Mouse (Mus musculus): ENCODE measurements around the gene Zdhhc16.
A peak's percentile ranks its signal among the peaks of the same experiment; 100 is the strongest.
"Not testable (repeated sequence)": the region's sequence is repeated elsewhere in the genome, so short reads cannot be mapped to it uniquely, and the experiment has no call there.

The Zdhhc16 gene

DNA sequence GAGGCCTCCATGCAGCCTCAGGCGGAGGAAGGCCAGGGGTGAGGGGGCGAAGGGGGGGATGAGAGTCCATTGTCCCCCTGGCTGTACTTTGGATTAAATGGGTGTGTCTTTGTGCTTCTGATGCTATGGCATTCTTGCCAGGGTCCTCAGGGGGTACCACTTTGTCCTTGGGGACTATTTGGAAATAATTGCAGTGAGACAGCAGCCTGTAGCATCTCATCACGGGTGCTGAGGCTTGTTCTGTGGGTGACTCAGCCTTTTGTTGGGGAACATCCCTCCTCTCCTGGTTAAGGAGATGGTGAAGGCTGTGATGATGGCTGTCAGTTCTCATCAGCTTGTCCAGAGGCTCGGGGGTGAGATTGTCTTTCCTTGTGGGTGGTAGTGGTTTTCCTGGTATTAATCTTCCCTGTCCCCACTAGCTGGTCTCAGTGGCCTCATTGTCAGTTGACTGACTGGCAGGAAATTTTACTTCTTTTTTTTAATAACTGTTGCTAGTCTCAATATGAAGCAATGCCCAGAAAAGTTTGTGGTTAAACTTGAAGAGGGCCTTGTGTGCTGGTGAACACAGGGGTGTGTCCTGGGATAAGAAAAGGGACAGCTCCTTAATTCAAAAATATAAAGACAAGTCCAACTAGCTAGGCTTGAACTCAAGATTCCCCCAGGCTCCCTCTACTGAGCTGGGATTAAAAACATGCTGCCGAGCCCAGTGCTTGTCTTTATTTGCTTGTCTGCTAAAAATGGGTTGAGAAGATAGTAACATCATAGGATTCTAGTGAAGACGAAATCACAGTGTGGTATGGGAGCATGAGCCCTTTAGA is 19.3 kb upstream of the Zdhhc16 start:
- DNase-seq (ENCODE audit: low spot score in 2 of 2), result no peak

DNA sequence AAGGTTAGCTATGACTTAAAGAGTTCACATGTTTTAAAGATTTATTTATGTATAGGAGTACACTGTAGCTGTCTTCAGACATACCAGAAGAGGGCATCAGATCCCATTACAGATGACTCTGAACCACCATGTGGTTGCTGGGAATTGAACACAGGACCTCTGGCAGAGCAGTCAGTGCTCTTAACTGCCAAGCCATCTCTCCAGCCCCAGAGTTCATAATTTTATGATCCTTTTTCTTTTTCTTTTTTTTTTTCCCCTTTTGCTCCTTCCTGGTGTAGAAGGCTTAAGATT is 18.7 kb upstream of the Zdhhc16 start:
- DNase-seq (ENCODE audit: low spot score in 2 of 2), result not testable (repeated sequence)

DNA sequence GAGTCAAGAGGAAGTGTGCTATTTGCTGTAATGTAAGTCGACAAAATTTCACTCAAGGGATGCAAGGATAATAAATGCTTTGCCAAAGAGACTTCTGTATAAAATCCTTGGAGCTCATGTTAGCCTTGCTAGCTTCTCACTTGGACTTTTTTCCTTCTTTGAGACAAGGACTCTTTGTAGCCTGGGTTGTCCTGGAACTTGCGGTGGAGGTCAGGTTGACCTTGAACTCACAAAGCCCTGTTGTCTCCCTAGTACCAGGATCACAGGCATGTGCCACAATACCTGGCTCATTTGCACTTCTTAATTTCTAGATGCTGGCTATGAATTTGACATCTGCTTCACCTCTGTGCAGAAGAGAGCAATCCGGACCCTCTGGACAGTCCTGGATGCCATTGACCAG is 18.0 kb upstream of the Zdhhc16 start:
- no peak for DNase-seq (ENCODE audit: low spot score in 2 of 2)

DNA sequence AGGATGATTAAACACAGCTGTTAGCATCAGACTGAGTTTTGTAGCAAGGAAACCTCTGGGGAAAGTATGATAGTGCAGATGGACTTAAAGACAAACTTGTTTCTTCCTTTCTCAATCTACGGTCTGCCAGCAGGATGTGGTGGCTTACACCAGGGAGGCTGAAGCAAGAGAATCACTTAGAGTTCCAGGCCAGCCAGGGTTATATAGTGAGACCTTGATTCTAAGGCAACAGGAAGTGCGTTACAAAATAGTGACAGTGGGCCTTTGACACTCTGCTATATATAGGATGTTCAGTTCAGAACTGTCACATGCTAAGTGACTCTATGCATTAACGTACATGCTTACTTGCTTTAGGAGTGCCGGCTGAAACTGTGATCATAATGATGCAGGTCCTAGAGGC is 16.4 kb upstream of the Zdhhc16 start:
- no peak for DNase-seq (ENCODE audit: low spot score in 2 of 2)

DNA sequence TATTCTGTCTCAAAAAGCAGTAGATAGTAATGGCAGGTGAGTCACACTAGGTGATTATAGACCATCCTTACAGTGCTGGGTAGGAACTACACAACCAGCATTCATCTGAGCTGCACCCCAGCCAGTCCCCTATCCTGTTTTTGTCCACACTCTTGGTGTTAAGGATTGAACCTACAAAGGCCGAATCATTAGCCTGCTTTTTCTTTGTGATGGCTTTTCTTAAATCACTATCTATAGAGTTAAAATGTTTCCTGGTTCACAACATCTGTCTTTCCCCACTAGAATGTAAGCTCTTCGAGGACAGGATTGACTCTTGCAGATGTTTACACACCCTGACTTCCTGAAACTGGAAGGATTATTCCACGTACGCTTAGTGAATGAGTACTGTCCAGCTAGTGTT is 13.8 kb upstream of the Zdhhc16 start:
- DNase-seq (ENCODE audit: low spot score in 2 of 2), result no peak

DNA sequence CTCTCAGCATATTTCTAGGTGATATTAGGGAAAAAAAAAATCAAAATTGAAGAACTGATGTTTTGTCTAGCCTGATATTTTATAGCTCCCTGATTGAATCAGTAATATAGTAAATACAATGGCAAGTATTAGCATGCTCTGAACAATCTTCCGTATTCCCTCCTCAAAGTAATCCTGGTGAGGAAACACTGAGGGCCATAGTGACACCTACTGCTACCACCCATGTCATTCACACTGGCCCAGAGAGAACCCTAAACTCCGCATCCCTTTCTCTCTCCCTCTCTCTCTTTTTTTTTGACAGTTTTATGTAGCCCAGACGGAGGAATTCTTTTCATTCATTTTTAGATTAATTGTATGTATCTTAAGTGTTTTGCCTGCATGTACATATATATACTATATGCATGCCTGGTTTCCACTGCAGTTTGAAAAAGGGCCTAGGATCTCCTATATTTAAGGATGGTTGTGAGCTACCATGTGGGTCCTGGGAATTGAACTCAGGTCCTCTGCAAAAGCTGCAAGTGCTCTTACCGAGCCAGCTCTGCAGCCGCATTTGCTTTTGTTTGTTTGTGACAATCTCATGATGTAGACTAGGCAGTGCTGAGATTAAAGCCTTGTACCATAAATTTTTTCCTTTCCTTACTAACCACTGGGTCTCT is 12.7 kb upstream of the Zdhhc16 start:
- no peak for DNase-seq (ENCODE audit: low spot score in 2 of 2)

DNA sequence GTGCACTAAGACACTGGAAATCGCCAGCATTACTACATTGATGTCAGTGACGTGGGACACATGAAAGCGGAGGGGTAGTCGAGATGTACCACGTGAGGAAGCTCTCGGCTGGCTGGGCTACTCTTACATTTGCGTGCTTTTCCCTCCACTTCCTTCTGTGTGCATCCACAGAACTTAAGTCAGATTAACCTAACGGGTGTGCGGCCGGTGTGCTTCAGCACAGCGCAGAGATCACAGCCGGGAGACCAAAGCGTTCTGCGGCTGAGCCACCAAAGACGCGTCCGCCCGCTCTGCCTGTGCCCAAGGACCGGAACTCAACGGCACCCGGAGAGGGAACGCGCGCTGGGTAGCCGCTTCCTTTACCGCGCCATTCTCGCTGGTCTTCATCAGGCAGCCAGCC is 594 bp upstream of the Zdhhc16 start:
- no peak for DNase-seq (ENCODE audit: low spot score in 2 of 2)

DNA sequence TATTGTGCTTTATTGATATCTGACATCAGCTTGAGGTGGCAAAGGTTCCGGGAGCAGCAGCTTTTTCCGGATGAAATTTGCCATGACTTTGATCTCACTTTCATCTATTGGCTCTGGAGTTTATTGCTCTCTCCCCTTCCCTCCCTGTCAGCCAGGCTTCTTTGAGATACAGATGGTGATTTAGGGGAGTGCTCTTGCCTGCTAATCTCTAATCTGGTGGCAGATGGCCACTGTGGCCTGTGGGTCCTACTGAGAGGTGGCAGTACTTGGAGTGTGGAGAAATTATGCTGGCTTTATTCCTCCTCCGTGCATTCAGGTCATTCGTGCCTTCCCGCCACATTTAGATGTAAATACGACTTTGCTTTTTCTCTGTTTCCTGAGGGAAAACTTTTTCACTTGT is 844 bp downstream of the Zdhhc16 start:
- DNase-seq (ENCODE audit: low spot score in 2 of 2), result no peak

DNA sequence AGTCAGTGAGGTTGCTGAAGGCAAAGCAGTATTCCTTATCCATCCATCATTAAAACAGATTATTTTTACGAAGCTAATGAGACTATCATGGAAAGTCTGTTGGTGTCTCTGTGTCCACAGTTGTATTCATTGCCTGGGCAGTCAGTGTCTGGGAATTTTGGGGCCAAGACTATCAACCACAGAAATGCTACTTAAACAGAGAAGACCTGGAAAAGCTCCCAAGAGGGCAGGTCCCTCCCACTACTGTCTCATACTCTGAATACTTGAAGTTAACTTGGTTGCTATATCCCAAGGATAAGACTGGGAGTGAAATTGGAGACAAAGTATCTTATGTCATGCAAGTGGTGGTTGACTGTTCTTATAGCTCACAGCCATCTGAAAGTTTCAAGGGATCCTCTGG is 2.6 kb downstream of the Zdhhc16 start:
- DNase-seq (ENCODE audit: low spot score in 2 of 2), result no peak

DNA sequence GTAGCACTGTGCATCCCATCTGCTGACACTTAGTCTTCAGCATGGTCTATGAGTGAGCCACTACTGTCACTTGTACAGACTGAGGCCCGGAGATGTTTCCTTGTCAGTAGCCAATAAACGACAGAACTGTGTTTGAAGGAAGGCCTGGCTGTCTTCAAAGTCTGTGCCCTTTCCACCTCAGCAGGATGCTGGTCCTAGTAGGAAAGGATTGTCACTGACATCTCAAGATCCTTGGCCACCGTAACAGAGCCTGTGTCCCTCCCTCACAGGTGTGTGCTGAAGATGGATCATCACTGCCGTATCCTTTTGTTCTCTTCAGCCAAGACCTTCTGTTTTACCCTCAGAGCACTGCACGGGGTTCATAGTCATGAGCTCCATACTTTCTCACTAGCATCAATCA is 5.3 kb downstream of the Zdhhc16 start:
- DNase-seq (ENCODE audit: low spot score in 2 of 2), result no peak

DNA sequence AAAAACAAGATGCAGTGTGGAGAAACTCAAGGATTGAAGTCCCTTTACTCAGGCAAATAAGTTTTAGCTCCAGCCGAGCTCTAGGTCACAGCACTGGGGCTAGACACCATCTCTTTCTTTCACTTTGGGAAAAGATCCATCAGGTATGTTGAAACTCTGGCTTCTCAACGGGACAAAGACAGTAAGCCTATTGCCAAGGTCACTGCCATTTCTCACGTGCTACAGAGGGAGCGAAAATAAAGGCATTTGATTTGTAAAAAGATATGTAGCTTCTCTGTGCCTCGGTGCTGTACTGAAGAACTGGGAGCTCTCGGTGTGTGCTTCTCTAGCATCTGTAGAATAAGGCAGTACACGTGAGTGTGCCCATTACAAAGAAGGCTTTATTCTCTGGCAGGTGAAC is 10.6 kb downstream of the Zdhhc16 start:
- DNase-seq (ENCODE audit: low spot score in 2 of 2), result no peak

DNA sequence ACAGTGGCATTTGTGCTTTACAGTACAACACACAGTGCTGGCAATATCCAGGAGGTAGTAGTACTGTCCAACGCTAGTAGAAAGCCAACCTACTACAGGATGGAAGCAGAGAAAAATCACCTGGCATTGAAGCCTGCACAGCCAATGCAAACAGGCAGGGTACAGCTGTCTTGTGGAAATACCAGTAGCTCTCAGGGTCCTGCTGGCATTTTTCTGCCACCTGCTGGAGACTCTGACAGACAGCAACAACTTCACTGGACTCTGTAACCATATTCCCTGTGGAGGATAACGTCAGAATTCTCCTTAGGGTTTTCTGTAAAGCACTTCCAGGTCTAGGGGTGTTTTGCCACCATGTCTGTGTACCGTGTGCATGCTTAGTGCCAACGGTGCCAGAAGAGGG is 19.0 kb downstream of the Zdhhc16 start:
- DNase-seq (ENCODE audit: low spot score in 2 of 2), result no peak

DNA sequence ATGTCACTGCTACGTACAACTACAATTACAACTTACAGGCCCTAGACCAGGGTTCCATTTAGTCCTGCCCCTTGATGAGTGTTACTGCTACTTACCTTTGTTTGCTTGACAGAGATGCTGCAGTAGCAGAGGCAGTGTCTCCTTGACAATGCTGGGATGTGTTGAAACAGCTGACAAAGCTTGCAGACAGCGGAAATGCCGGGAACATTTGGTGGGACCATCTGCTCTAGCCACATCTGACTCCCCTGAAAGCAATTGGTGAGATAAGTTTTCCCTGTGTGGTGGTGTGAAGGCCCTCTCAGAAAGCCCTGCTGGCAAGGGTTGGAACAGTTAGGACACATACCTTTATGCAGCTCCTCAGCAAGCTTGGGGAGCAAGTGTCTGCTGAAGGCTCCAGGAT is 20.3 kb downstream of the Zdhhc16 start:
- DNase-seq (ENCODE audit: low spot score in 2 of 2), result no peak

DNA sequence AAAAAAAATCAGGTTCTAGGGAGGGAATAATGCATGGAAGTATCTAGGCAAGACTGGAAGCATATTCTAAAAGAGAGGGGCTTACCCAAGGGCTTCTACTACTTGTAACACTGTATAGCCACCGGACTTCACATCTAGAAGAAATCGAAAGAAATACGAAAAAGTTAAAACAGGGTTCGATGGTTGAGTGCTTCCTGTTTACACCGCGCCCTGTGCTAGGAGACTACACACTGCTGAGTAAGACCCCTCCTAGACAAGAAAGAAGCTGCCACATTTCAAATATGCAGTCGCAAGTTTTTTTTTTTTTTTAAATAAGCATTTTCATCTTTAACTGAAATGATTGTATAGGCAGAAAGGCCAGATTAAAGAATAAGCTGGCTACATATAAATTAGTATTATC is 36.3 kb downstream of the Zdhhc16 start:
- DNase-seq (ENCODE audit: low spot score in 2 of 2), result no peak

DNA sequence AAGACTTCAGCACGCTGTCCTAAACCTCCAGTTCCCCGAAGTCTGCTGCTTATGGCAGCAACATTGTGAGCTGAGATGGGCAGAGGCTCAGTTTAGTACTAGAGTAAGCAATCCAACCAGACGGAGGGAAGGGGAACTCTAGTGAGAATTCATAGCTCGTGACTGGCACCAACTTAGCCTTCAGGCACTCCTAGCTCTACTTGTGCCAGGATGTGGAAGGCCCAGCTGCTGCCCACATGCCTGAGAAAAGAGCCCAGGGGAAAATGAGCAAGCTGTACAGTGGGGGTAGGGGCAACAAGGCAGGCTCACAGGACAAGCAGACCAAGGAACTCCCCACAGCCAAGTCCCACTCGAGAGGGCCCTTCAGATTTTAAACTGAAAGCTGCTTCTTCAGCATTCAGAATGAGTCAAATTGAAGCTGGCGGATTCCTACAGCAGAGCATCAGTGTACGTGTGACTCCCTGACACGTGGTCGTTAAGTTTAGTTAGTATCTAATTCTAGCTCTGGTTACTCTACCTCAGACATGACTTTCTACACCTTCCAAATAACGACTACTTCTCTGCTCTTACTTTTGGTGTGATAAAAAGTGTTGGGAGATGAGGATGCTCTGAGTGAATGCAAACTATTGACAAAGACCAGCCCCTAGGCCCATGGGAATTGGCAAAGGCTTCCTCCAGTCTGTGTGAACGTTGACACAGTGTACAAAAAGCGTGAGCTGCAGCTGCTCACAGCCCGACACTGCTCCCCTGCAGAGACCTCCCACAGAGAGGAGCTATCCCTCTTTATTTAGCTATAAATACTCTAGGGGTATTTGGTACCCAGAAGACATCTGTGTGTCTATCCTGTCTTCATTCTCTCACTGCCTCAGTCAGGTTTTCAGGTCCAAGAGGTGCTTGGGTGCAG is 40.9 kb downstream of the Zdhhc16 start:
- DNase-seq (ENCODE audit: low spot score in 2 of 2), result no peak

DNA sequence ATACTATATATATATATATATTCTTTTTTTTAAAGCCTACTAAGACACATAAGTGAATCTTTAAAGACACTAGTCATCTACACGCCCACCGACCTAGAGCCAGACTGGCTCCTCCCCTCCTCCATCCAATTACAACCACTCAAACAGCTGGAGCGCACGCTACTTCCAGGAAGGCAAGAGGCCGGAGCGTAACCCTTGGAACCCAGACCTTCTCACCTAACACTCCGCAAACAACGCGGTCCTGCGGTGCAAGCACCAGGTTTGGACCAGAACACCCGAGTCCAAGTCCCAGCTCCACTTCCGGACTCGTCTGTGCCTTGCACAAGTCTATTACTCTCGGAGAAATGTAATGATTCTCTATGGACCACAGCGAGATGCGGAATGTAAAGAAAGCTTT is 47.1 kb downstream of the Zdhhc16 start:
- no peak for DNase-seq (ENCODE audit: low spot score in 2 of 2)

DNA sequence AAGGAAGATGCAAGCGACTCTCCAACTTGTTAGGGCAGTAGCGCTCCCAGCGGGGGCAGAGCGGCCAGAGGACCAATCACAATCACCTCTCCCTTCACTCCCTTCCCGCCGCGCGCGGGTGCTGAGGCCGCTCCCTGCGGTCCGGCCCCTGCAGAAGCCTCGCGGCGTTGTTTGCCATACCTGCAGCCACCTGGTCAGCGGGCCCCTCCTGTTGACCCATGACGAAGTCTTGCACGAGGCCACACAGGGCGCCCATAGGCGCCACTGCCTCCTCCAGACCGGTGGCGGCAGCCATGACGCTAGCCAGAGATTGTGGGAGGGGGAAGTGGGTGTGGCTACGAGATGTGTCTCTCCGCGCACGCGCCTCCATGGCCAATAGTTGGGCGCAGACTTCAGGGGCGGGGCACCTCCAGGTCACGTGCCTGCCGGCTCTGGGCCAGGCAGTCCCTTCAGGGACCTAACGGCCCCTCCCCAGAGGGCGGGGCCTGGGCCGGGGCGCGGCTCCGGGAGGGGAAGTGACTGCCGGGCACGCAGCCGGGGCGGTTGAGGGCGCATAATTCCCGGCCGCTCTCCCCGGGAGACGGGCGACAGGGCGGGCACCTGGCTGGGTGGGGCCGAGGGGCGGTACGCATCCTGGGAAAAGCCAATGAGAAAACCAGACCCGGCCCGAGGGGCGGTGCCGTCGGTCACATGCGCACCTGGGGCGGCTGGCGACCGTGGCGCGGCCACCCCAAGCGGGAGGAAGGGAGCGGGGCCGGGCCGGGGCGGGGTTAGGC is 47.7 kb downstream of the Zdhhc16 start, which contains the start of gene Mms19:
Mms19 (minus strand) TSS at position 339 of the 776 bp plus-strand sequence.
- DNase-seq (ENCODE audit: low spot score in 2 of 2), result peak; percentile 98 to 99

DNA sequence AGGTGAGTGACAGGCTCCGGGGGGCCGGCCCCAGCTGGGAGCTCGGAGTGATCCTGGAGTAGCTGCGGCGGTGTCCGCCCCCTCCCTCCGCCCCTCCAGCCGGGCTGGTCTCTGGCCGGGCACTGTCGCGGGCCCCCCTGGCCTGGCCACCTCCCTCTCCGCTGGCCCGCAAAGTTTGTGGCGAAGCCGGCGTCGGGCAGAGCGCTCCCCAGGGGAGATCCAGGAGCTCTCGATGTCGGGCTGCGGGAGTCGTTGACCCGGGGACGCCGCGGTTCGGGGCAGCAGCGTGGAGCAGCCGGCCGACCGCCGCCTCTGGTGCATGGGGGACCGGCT is 48.3 kb downstream of the Zdhhc16 start, which contains the start of gene Ubtd1:
Ubtd1 (plus strand) TSS at position 169 of the 333 bp plus-strand sequence.
- DNase-seq (ENCODE audit: low spot score in 2 of 2), result no peak

DNA sequence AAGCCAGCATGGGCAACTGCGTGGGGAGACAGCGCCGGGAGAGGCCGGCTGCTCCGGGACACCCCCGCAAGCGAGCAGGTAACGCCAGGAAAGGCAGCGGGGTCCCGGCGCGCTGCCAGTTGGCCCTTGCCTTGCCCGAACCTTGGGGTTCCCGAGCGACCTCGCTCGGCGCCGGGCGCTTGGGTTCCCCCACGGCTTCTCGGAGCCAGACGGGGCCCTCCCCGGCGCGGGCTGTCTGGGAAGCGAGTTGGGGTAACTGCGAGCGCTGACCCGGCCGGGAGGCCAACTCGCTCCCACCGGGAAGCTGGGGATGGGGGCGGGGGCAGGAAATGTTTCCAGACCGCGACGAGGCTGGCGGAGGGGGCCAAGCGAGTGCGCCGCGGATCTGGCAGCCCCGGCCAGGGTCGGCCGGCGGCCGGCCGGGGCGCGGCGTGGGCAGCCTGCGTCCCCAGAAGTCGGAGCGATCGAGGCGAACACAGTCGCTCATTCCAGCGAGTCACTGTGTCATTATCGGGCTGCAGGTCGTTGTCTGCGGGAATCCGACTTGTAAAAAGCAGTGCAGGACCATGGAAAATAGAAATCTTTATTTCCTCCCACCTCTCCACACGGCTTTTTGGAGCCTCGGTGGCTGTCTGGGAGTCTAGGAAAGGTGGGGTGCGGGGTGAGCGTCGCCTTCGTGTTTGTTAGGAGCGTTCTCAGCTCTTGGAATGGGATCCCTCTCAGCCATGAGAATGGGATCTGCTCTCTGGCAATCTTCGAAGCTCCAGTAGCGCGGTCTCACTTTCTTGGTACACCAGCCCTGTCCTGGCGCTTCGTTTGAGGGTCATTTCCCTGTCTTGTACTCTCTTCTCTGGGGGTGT is 48.9 kb downstream of the Zdhhc16 start:
- DNase-seq (ENCODE audit: low spot score in 2 of 2), result peak; percentile 28 to 66

DNA sequence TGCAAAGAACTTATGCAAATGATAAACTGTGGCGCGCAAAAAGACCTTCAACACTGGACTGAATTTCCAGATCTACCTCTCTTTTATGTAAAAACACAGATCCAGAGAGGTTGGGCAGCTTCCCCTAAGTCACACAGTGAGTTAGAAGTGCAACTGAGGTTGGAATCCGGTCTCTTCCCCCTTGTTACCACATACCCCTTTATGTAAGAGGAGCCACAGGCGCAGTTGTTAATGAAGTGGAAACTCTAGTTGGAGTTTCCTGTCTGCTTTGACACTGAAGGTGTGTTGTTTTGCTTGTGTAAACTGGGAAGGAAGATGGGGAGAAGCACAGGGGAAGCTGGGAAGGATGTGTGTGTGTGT is 49.5 kb downstream of the Zdhhc16 start:
- no peak for DNase-seq (ENCODE audit: low spot score in 2 of 2)

DNA sequence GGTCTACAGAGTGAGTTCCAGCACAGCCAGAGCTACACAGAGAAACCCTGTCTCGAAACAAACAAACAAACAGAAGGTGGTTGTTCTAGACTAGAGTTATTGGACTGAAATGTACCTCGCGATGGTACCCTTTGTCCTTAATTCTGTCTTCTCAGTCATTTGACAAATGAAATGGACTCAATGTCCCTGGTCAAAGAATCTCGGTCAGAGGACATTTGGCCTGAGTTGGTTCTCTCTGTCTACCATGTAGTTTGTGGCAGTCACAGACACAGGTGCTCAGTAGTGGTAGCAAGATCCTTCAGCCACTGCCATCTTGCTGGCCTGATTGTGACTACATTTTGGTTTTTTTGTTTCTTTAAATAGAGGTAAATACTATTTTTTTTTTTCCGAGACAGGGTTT is 52.7 kb downstream of the Zdhhc16 start:
- DNase-seq (ENCODE audit: low spot score in 2 of 2), result no peak

Measured in urinary bladder, adult 18-20 months (tissue).